Mouse (Mus musculus) liver, embryonic 14.5 days (tissue): ENCODE measurements around the gene Cyp4f14.

Experiments used
- CTCF ChIP-seq: IDR thresholded peaks from 2 replicates; pipeline ENCODE4 v1.5.1; 2016; ENCODE audit warnings: antibody characterized with exemption, low read depth, control low read depth
- EP300 ChIP-seq: IDR thresholded peaks from 2 replicates; pipeline ENCODE4 v1.6.1; 2016; ENCODE audit warnings: antibody characterized with exemption, low read depth

DNA sequence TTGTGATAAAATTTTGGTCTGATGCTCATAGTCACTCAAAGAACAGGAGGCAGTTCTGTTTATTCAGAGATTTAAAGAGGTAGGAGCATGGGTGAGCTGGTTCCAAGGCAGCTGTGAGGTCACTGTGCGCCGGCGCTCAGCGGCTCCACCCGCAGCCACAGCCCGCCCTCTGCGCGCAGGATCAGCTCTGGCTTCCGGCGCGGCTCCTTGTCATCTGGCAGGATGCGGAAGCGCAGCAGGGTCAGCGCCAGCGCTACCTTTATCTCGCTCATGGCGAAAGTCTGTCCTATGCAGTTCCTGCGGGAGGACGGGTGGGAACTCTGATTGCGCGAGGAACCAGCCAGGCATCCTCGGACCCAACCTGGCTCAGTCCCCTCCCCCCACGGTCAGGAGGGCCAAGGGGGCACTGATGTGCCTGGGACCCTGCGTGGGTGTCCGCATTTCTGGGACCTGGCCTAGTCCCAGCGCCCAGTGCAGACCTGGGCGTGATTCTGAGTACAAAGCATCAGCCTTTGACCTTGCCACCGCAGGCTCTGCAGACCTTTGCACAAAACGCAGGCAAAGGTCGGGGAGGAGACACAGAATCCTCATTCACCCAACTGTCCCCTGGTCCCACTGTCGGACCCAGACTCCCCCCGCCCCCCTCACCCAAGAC, 7.6 kb upstream of the Cyp4f14 start:
- TF ChIP-seq EP300 = no peak
- no peak for TF ChIP-seq CTCF
